Mouse (Mus musculus) cerebellum, adult 11 months (tissue): ENCODE data around the gene Olfr3.

Source experiments
- DNase-seq: peaks from one replicate; pipeline ENCODE4 v3.0.0; 2022

Gene Olfr3

GRCm38 (mm10) chr2:36816932-36817331 is at the start of gene Olfr3:
Olfr3 (minus strand) TSS chr2:36817032.
- DNase-seq, result no peak

GRCm38 (mm10) chr2:36862560-36862959 is 45.7 kb upstream of the Olfr3 start, which contains the start of gene Olfr351:
Olfr351 (minus strand) TSS chr2:36862660.
- no peak for DNase-seq

GRCm38 (mm10) chr2:36846010-36846409 is 29.2 kb upstream of the Olfr3 start, which contains the start of gene Olfr350:
Olfr350 (plus strand) TSS chr2:36846310.
- DNase-seq, result no peak

DNA sequence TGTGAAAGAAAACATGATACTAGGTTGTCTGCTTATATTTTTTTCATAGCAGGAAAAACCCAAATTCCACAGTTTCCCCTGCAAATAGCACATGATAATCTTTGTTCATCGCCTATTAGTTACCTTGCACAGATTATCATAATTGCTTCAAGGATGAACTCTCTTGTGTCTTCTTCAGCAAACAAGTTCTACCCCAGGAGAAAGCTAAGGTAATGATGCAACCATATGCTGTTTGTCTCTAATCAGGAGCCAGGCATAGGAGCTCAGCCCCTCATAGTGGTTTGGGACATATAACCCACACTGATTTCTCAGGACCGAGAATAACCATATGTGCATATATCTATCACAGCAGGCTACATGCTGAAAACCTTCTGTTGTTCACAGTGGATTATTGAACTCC is 26.6 kb downstream of the Olfr3 start, which contains the start of gene Olfr50:
Olfr50 (plus strand) TSS at position 301 of the 400 bp plus-strand sequence.
- DNase-seq, result no peak

- DNase-seq, result no peak
These were observed 32.9 kb downstream of the Olfr3 start, which contains the start of gene Olfr348 for GRCm38 (mm10) chr2:36783976-36784375. Olfr348 (plus strand) TSS chr2:36784276.
